Mouse (Mus musculus): Measurements from ENCODE around the gene Rpl23a. TPM values are rescaled to one million over a fixed set of nuclear protein-coding genes. Genes with fewer than 3 reads are reported as not detected.
A peak's percentile ranks its signal among the peaks of the same experiment; 100 is the strongest.
"Not testable (repeated sequence)": the region's sequence is repeated elsewhere in the genome, so short reads cannot be mapped to it uniquely, and the experiment has no call there.

Rpl23a gene
- polyA plus RNA-seq, 1 experiment from 2014 or later: 1,245 TPM

DNA sequence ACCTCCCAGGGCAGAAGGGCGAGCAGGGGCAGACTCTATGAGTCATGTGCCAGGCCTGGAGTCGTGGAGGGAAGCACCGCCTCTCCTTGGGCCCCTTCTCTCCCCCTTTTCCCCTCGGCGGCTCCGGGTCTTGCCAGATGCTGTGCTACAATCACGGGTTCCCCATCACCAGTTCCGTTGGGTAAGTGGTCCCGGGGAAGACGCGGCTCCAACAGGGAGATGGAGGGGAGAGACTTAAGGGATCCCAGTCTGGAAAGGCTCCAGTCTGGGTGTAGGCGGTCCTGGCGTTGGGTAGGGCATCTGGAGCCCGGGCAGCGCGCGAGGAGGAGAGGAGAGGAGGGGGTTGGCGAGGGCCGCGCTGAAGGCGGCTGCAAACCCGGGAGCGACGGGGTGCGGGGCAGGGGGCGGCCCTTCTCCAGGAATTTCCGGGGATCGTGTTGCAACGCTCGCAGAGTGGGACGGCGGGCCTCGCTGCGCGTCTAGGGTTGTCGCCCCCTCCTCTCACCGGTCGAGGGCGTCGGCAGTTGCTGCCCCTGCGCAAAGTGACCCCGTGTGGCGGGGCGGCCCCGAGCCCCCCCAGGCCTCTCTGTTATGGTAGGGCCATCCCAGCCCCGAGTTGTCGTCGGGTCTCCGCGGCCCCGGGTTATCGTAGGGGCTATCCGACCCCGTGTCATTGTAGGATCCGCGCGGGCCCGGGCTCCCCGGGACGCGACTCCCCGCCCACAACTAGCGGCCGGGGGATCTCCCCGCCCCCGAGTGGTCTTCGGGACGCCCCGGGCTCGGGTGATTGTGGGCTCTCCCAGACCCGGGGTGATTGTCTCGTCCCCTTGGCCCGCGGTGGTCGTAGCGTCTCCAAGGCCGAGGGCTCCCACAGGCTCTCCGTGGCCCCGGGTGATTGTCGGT, 5.2 kb upstream of the Rpl23a start, which contains the start of gene Rab34:
Gene Rab34 (plus strand): TSS at position 100 of the 903 bp plus-strand sequence.
- Histone ChIP-seq H3K36me3 (ENCODE audit: control insufficient read depth, insufficient read depth, low read length) (peaks cover 9% of the 10 kb centered on the region), H3K4me2 (peak within 1 kb of the TSS; percentile 64), H3K9ac (ENCODE audit: low read length) (peak within 1 kb of the TSS; percentile 81), H3K9me3 (ENCODE audit: control insufficient read depth, low read length) (no peaks in the 10 kb centered on the region), H3K4me3 (ENCODE audit: low read depth, low read length) (peak within 1 kb of the TSS; percentile 54), H3K27ac (ENCODE audit: low read depth, low read length) (peak within 1 kb of the TSS; percentile 91), H3K4me1 (ENCODE audit: control insufficient read depth, insufficient read depth, low read length) (peaks cover 10% of the 10 kb centered on the region), H3K27me3 (ENCODE audit: control insufficient read depth, insufficient read depth, low read length) (no peaks in the 10 kb centered on the region)
- DNase-seq (ENCODE audit: low spot score, missing footprints) (peak; percentile 97), ATAC-seq (ENCODE audit: low FRiP score) (peak; percentile 75)
- WGBS: under 1% methylated on average over 79 of the region's 80 CpGs

- WGBS: 97% methylated on average over 6 of the region's 6 CpGs
- H3K9ac ChIP-seq (ENCODE audit: low read length); H3K4me3 ChIP-seq (ENCODE audit: low read depth, low read length); H3K27ac ChIP-seq (ENCODE audit: low read depth, low read length); ATAC-seq (ENCODE audit: low FRiP score); H3K4me2 ChIP-seq; H3K9me3 ChIP-seq (ENCODE audit: control insufficient read depth, low read length); DNase-seq (ENCODE audit: low spot score, missing footprints); H3K27me3 ChIP-seq (ENCODE audit: control insufficient read depth, insufficient read depth, low read length): not testable (repeated sequence)
- H3K36me3 ChIP-seq (ENCODE audit: control insufficient read depth, insufficient read depth, low read length): peaks cover 13% of the 10 kb centered on the region
- peaks cover 23% of the 10 kb centered on the region for H3K4me1 ChIP-seq (ENCODE audit: control insufficient read depth, insufficient read depth, low read length)
These were observed 1.3 kb upstream of the Rpl23a start for GRCm38 (mm10) chr11:78184702-78185101.

- ATAC-seq (ENCODE audit: low FRiP score): peak; percentile 10; the same call in 1 of the 2 replicates
- Histone ChIP-seq H3K4me3 (ENCODE audit: low read depth, low read length) (peak overlapping the region; percentile 94; the same call in 1 of the 2 replicates), H3K36me3 (ENCODE audit: control insufficient read depth, insufficient read depth, low read length) (peaks cover 13% of the 10 kb centered on the region), H3K9ac (ENCODE audit: low read length) (no peak overlapping the region; the same call in 1 of the 2 replicates), H3K4me1 (ENCODE audit: control insufficient read depth, insufficient read depth, low read length) (peaks cover 29% of the 10 kb centered on the region), H3K9me3 (ENCODE audit: control insufficient read depth, low read length) (no peaks in the 10 kb centered on the region), H3K4me2 (peak overlapping the region; percentile 32), H3K27me3 (ENCODE audit: control insufficient read depth, insufficient read depth, low read length) (no peaks in the 10 kb centered on the region), H3K27ac (ENCODE audit: low read depth, low read length) (no peak overlapping the region)
- 61% methylated on average over 10 of the region's 10 CpGs for WGBS
- DNase-seq (ENCODE audit: low spot score, missing footprints): no peak
These were observed 615 bp upstream of the Rpl23a start for GRCm38 (mm10) chr11:78183884-78184514.

DNA sequence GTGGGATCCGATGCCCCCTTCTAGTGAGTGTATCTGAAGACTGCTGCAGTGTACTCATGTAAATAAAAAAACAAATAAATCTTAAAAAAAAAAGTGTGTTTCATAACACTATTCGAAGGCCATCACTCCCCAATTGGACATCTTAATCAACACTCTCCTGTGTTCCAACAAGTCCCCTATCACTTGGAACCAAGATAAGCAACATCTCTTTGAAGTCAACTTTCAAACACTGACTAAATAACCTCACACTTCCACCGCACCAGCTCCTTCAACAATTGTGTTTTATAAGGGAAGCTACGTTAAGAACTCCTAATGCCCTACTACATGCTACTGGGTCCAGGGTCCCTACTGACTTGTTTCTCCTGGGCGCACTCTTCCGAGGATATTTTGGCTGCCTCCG, 934 bp downstream of the Rpl23a start:
- H3K36me3 ChIP-seq (ENCODE audit: control insufficient read depth, insufficient read depth, low read length): peaks cover 13% of the 10 kb centered on the region
- ATAC-seq (ENCODE audit: low FRiP score) (no peak), DNase-seq (ENCODE audit: low spot score, missing footprints) (no peak)
- 12% methylated on average over 7 of the region's 7 CpGs for WGBS
- no peak overlapping the region for H3K27ac ChIP-seq (ENCODE audit: low read depth, low read length)
- H3K4me1 ChIP-seq (ENCODE audit: control insufficient read depth, insufficient read depth, low read length): peaks cover 34% of the 10 kb centered on the region
- peak overlapping the region; percentile 95 for H3K9ac ChIP-seq (ENCODE audit: low read length)
- no peaks in the 10 kb centered on the region for H3K9me3 ChIP-seq (ENCODE audit: control insufficient read depth, low read length)
- peak overlapping the region; percentile 77 for H3K4me2 ChIP-seq
- peak overlapping the region; percentile 94 for H3K4me3 ChIP-seq (ENCODE audit: low read depth, low read length)
- no peaks in the 10 kb centered on the region for H3K27me3 ChIP-seq (ENCODE audit: control insufficient read depth, insufficient read depth, low read length)

DNA sequence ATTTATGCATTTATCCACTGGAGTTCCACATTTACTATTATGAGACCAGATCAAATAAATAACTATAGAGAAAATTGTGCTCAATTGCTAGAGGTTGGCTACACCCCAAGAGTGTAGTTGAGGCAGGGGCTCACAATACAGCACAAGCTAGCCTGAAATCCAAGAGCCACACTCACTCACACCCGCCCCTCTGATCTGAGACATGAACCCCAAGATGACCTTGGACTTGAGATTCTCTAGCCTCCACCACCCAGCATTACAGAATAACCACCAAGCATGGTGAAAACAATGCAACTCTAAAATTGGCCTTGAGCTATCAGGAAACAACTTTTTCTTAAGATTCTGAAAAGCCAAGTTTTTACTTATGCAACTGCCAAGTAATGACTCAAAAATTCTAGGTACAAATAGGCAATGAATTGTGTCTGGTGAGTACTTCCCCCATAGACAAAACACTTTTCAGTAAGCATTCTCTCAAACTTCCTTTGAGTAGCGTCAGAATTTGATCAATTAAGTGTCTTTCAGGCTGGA, 1.5 kb downstream of the Rpl23a start:
- peak overlapping the region; percentile 95; the same call in 1 of the 2 replicates for H3K9ac ChIP-seq (ENCODE audit: low read length)
- no peak for ATAC-seq (ENCODE audit: low FRiP score)
- H3K27me3 ChIP-seq (ENCODE audit: control insufficient read depth, insufficient read depth, low read length): no peaks in the 10 kb centered on the region
- H3K36me3 ChIP-seq (ENCODE audit: control insufficient read depth, insufficient read depth, low read length): peaks cover 13% of the 10 kb centered on the region
- H3K9me3 ChIP-seq (ENCODE audit: control insufficient read depth, low read length): no peaks in the 10 kb centered on the region
- DNase-seq (ENCODE audit: low spot score, missing footprints): no peak
- H3K4me2 ChIP-seq: peak overlapping the region; percentile 77
- H3K4me1 ChIP-seq (ENCODE audit: control insufficient read depth, insufficient read depth, low read length): peaks cover 39% of the 10 kb centered on the region
- H3K4me3 ChIP-seq (ENCODE audit: low read depth, low read length): peak overlapping the region; percentile 94
- 50% methylated on average over 2 of the region's 2 CpGs for WGBS
- no peak overlapping the region for H3K27ac ChIP-seq (ENCODE audit: low read depth, low read length)

DNA sequence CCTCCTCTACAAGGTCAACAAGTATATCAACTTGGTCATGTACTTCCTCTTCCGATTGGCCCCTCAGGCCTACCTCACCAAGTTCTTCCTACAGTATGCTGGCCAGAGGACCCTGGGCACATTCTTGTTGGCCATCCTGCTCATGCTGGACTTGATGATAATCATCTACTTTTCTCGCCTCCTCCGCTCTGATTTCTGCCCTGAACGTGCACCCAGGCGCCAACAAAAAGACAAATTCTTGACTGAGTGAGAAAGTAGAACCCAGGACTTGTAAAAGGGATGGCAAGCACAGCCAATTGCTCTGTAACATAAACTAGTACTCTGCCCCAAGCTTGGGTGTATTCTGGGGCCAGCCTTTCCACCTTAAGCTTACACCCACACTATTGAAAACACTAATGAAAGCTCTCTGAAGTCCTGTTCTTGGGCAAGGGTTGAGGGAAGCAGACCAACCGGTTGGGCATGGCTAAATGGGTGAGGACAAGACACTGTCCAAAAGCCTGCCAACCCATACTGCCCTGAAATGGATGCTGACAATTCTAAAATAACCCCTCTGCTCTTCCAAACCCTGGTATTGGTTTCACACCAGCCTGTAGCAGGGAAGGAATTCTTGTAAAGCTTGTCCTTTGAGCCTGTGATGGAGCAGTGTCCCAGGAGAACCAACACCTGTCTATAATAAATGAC, 3.2 kb downstream of the Rpl23a start:
- Histone ChIP-seq H3K27me3 (ENCODE audit: control insufficient read depth, insufficient read depth, low read length) (no peaks in the 10 kb centered on the region), H3K4me1 (ENCODE audit: control insufficient read depth, insufficient read depth, low read length) (peaks cover 45% of the 10 kb centered on the region), H3K9ac (ENCODE audit: low read length) (no peak overlapping the region), H3K9me3 (ENCODE audit: control insufficient read depth, low read length) (no peaks in the 10 kb centered on the region), H3K4me3 (ENCODE audit: low read depth, low read length) (no peak overlapping the region), H3K4me2 (no peak overlapping the region), H3K27ac (ENCODE audit: low read depth, low read length) (no peak overlapping the region), H3K36me3 (ENCODE audit: control insufficient read depth, insufficient read depth, low read length) (peaks cover 13% of the 10 kb centered on the region)
- 83% methylated on average over 6 of the region's 6 CpGs for WGBS
- DNase-seq (ENCODE audit: low spot score, missing footprints) (no peak), ATAC-seq (ENCODE audit: low FRiP score) (no peak)

GRCm38 (mm10) chr11:78179438-78179999, 3.9 kb downstream of the Rpl23a start:
- WGBS: 40% methylated on average over 8 of the region's 8 CpGs
- peaks cover 45% of the 10 kb centered on the region for H3K4me1 ChIP-seq (ENCODE audit: control insufficient read depth, insufficient read depth, low read length)
- no peak overlapping the region; the same call in 1 of the 2 replicates for H3K27ac ChIP-seq (ENCODE audit: low read depth, low read length)

DNA sequence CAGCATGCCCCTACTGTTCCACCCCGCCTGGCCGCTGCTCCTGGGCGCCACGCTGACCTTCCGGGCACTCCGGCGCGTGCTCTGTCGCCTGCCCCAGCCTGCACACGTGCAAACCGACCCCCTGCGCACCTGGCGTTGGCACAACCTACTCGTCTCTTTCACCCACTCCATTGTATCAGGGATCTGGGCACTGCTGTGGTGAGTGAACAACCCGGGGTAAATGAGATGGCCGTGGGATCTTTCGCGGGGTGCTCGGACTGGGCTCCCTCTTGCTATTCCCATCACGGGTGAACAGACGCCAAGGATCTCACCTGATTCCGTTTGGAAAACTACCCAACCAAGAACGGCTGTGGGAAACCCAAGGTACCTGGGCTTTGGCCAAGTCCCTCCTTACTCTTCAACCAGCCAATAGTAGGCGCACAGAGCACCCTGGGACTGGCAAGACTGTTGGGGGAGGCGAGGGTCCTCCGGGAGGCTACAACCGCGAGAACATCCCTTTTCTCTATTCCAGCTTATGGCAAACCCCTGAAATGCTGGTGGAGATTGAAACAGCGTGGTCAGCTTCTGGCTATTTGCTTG, 4.4 kb downstream of the Rpl23a start:
- Histone ChIP-seq H3K27me3 (ENCODE audit: control insufficient read depth, insufficient read depth, low read length) (no peaks in the 10 kb centered on the region), H3K36me3 (ENCODE audit: control insufficient read depth, insufficient read depth, low read length) (peaks cover 13% of the 10 kb centered on the region), H3K4me2 (peak overlapping the region; percentile 86), H3K9ac (ENCODE audit: low read length) (peak overlapping the region; percentile 71), H3K4me1 (ENCODE audit: control insufficient read depth, insufficient read depth, low read length) (peaks cover 45% of the 10 kb centered on the region), H3K4me3 (ENCODE audit: low read depth, low read length) (peak overlapping the region; percentile 60), H3K9me3 (ENCODE audit: control insufficient read depth, low read length) (no peaks in the 10 kb centered on the region), H3K27ac (ENCODE audit: low read depth, low read length) (peak overlapping the region; percentile 91)
- ATAC-seq (ENCODE audit: low FRiP score) (peak; percentile 10; the same call in 1 of the 2 replicates), DNase-seq (ENCODE audit: low spot score, missing footprints) (peak; percentile 94)
- WGBS: 3% methylated on average over 28 of the region's 29 CpGs

More at GRCm38 (mm10) chr11:78179438-78179999, 3.9 kb downstream of the Rpl23a start:
- H3K4me3 ChIP-seq (ENCODE audit: low read depth, low read length): peak overlapping the region; percentile 60
- peak overlapping the region; percentile 86 for H3K4me2 ChIP-seq
- H3K36me3 ChIP-seq (ENCODE audit: control insufficient read depth, insufficient read depth, low read length): peaks cover 13% of the 10 kb centered on the region
- no peak for ATAC-seq (ENCODE audit: low FRiP score)
- DNase-seq (ENCODE audit: low spot score, missing footprints): peak; percentile 91
- peak overlapping the region; percentile 71 for H3K9ac ChIP-seq (ENCODE audit: low read length)
- H3K27me3 ChIP-seq (ENCODE audit: control insufficient read depth, insufficient read depth, low read length): no peaks in the 10 kb centered on the region
- H3K9me3 ChIP-seq (ENCODE audit: control insufficient read depth, low read length): no peaks in the 10 kb centered on the region

Measured in midbrain, embryonic 11.5 days (tissue).